Mouse (Mus musculus) thymus, adult 2 months (tissue): Measurements from ENCODE around the gene Uxs1.

Experiments used
- CTCF ChIP-seq: fragments of 200-500 bp; IDR thresholded peaks from 2 replicates; pipeline ENCODE4 v1.5.1; 2012; ENCODE audit warnings: mild to moderate bottlenecking, control low read depth, low read length, moderate library complexity, borderline replicate concordance; ENCODE audit not compliant: control insufficient read depth, poor library complexity, insufficient read depth; ENCODE audit errors: extremely low read depth
- POLR2A ChIP-seq: fragments of 200-500 bp; IDR thresholded peaks from 2 replicates; pipeline ENCODE4 v1.6.1; 2012; ENCODE audit warnings: mild to moderate bottlenecking, low read length, control low read depth, moderate library complexity; ENCODE audit not compliant: control insufficient read depth, poor library complexity, insufficient read depth; ENCODE audit errors: extremely low read depth

DNA sequence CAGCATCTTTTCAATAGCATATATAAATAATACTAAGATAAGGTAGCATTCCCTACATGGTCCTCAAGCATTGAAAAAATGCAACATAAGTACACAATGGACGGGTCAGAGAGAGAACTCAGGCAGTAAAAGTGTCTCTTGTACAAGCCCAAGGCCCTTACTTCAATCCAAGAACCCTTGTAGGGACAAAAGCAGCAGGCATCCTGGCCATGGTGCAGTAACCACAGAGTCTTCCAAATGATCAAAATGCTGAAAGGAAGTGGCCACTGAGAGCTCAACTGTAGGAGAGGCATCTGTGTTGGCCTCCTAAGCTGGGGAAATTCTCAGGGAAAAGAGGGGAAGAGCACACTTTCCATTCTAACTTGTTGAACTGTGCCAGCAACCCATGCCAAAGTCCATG is 2.5 kb upstream of the Uxs1 start:
- TF ChIP-seq CTCF = no peak
- TF ChIP-seq POLR2A = no peak
